Mouse (Mus musculus) midbrain, embryonic 12.5 days (tissue): ENCODE data around the gene Slc51b. TPM values are rescaled to one million over a fixed set of nuclear protein-coding genes. Genes with fewer than 3 reads are reported as not detected.

Experiments
- ATAC-seq: fragments of 200-750 bp; cut with Nextera tagmentation; 2 replicates; pipeline ENCODE4 v1.8.0; 2017; ENCODE audit warnings: low read depth, moderate TSS enrichment, moderate library complexity; ENCODE audit not compliant: low FRiP score
- H3K27ac ChIP-seq: fragments of 300-500 bp; sonication (generic); replicated peaks from 2 replicates; pipeline ENCODE4 v1.5.1; 2016; ENCODE audit warnings: mild to moderate bottlenecking
- H3K27me3 ChIP-seq: fragments of 300-500 bp; sonication (generic); 2 replicates; pipeline ENCODE4 v1.6.1; 2016; ENCODE audit warnings: mild to moderate bottlenecking
- H3K36me3 ChIP-seq: fragments of 300-500 bp; sonication (generic); 2 replicates; pipeline ENCODE4 v1.6.1; 2016
- H3K4me1 ChIP-seq: fragments of 300-500 bp; sonication (generic); 2 replicates; pipeline ENCODE4 v1.6.1; 2016
- H3K4me2 ChIP-seq: fragments of 300-500 bp; sonication (generic); replicated peaks from 2 replicates; pipeline ENCODE4 v1.6.1; 2016; ENCODE audit warnings: mild to moderate bottlenecking, moderate library complexity
- H3K4me3 ChIP-seq: fragments of 300-500 bp; sonication (generic); 2 replicates; pipeline ENCODE4 v1.5.1; 2016; ENCODE audit warnings: mild to moderate bottlenecking
- H3K9ac ChIP-seq: fragments of 300-500 bp; sonication (generic); replicated peaks from 2 replicates; pipeline ENCODE4 v1.6.1; 2016; ENCODE audit warnings: mild to moderate bottlenecking, moderate library complexity
- H3K9me3 ChIP-seq: fragments of 300-500 bp; sonication (generic); 2 replicates; pipeline ENCODE4 v1.6.1; 2016; ENCODE audit warnings: mild to moderate bottlenecking
- WGBS: fragments of 180-500 bp; shearing (Covaris S2); methylation state at CpG from one replicate; pipeline ENCODE4 v1.1.7; 2016; 5-methylcytosine and 5-hydroxymethylcytosine counted together
- polyA plus RNA-seq: library from polyadenylated mRNA; unstranded; fragments of >200 nt; fragmentation: Nextera tagmentation; extraction: Ambion mirVana; gene quantifications from 2 replicates; pipeline ENCODE4 v1.2.1, GENCODE M21; 2016

Gene Slc51b
- polyA plus RNA-seq, 1 experiment from 2014 or later: not detected

DNA sequence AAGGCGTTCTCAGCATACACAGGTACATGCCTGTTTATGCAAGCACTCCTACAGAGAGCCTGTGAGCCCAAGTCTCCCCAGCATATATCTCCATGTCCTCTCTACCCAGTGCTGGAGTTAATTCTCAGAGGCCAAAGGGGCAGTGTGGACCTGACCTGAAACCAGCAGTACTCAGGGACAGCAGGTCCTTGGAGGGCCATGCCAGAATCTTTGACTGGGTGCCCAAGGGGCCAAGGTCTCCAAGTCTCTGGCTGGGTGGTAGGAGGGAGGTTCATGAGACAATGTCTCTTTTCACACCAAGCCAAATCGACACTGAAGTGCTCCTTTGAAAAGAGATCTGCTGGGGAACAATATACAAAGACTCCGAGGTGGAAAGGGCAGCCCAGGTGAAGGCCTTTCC is 14.9 kb downstream of the Slc51b start:
- no peak overlapping the region for H3K4me2 ChIP-seq
- no peak overlapping the region for H3K27ac ChIP-seq
- H3K4me1 ChIP-seq: no peaks in the 10 kb centered on the region
- no peaks in the 10 kb centered on the region for H3K9me3 ChIP-seq
- H3K4me3 ChIP-seq: no peak overlapping the region
- no peaks in the 10 kb centered on the region for H3K27me3 ChIP-seq
- ATAC-seq: no peak
- H3K36me3 ChIP-seq: no peaks in the 10 kb centered on the region
- WGBS: 76% methylated on average over 3 of the region's 3 CpGs
- no peak overlapping the region for H3K9ac ChIP-seq

DNA sequence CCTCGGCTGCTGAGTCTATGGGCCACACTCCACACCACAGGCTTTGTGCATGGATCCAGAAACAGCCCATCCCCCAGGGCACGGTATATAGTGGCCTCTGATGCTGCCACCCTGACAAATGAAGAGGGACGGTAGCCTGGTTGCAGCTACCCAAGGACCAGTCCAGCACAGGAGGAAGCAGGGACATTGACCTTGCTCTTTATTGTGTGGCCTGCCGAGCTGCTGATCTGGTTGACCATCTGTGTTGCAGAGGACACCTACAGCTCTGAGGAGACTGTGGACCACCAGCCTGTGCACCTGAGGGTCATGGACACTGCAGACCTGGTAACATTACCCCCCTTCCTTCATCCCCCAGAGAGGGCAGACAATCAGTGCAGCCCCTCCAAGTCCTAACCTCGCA is 15.4 kb downstream of the Slc51b start:
- H3K9ac ChIP-seq: no peak overlapping the region
- no peak overlapping the region for H3K27ac ChIP-seq
- H3K4me3 ChIP-seq: no peak overlapping the region
- no peak overlapping the region for H3K4me2 ChIP-seq
- no peaks in the 10 kb centered on the region for H3K9me3 ChIP-seq
- no peaks in the 10 kb centered on the region for H3K36me3 ChIP-seq
- 85% methylated on average over 5 of the region's 5 CpGs for WGBS
- no peaks in the 10 kb centered on the region for H3K4me1 ChIP-seq
- no peak for ATAC-seq
- H3K27me3 ChIP-seq: no peaks in the 10 kb centered on the region

DNA sequence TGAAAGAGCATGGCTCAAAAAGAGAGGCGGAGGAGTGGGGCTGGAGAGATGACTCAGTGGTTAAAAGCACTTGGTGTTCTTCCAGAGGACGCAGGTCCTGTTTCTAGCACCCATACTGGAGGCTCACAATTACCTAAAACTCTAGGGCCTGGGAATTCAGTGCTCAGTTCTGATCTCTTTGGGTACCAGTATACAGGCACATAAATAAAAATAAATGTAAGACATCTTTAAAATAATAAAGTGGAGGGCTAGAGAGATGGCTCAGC is 17.6 kb downstream of the Slc51b start:
- H3K36me3 ChIP-seq: no peaks in the 10 kb centered on the region
- no peak for ATAC-seq
- H3K4me3 ChIP-seq: no peak overlapping the region
- H3K9me3 ChIP-seq: no peaks in the 10 kb centered on the region
- no peaks in the 10 kb centered on the region for H3K4me1 ChIP-seq
- 90% methylated on average over 2 of the region's 2 CpGs for WGBS
- H3K27ac ChIP-seq: no peak overlapping the region
- H3K27me3 ChIP-seq: no peaks in the 10 kb centered on the region
- H3K4me2 ChIP-seq: no peak overlapping the region
- no peak overlapping the region for H3K9ac ChIP-seq

DNA sequence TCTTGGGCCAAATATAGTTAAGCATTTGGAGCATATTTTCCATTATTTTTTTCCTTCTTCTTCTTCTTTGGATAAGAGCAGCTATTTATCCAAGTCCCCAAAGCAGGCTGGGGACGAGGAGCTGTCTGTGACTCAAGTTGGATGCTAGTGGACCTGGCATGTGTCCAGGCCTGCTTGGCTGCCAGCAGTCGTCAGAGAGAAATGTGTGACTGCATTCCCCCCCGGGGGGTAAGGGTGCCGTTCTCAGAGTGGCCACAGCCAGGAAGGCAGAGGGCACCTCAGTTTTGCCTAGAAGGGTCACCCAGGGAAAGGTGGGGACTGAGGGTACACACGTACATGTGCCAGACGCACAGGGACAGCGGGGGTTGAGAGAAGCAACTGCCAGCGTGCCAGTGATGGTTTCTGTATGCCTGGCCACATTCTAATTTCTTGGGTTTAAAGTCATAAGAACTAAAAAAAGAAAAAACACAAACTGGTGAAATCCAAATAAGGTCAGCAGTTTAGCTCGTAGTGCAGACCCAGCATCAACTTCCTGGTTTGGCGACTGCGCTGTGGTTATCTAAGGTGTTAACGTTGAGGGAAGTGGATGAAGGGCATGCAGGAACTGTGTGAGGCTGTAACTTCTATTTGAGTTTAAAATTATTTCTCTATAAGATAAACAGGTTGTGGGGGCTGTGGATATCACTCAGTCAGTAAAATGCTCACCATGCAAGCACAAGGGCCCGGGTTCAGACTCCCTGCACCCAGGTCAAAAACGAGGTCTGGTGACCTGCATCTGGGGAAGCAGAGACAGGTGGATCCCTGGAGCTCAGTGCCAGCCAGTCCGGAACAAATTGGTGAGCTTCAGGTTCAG is 18.2 kb downstream of the Slc51b start:
- Histone ChIP-seq H3K9ac (no peak overlapping the region), H3K4me1 (no peaks in the 10 kb centered on the region), H3K9me3 (no peaks in the 10 kb centered on the region), H3K27ac (no peak overlapping the region), H3K27me3 (peaks cover under 1% of the 10 kb centered on the region; the same call in 1 of the 2 replicates), H3K4me3 (no peak overlapping the region), H3K4me2 (no peak overlapping the region), H3K36me3 (no peaks in the 10 kb centered on the region)
- WGBS: 78% methylated on average over 15 of the region's 15 CpGs
- no peak for ATAC-seq

DNA sequence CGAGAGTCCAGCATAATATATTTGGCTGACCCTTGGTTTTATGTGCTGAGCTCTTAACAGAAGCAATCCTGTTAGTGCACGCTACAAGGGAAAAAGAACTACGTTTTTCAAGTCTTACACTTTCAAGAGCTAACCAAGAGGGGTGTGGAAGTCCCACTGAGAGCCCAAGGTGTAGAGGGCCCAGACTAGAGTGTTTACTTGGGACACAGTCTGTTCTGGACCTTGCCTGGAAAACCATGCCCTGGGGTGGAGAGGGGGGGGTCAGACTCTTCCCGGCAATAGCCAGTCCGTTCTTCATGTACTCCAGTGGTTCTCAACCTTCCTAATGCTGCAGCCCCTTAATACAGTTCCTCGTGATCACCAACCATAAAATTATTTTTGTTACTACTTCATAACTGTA is 22.8 kb downstream of the Slc51b start:
- ATAC-seq: no peak
- 89% methylated on average over 6 of the region's 6 CpGs for WGBS
- no peaks in the 10 kb centered on the region for H3K36me3 ChIP-seq
- no peak overlapping the region for H3K9ac ChIP-seq
- no peak overlapping the region for H3K27ac ChIP-seq
- H3K27me3 ChIP-seq: peaks cover 7% of the 10 kb centered on the region
- H3K9me3 ChIP-seq: no peaks in the 10 kb centered on the region
- no peak overlapping the region for H3K4me3 ChIP-seq
- peaks cover 9% of the 10 kb centered on the region for H3K4me1 ChIP-seq
- H3K4me2 ChIP-seq: no peak overlapping the region

DNA sequence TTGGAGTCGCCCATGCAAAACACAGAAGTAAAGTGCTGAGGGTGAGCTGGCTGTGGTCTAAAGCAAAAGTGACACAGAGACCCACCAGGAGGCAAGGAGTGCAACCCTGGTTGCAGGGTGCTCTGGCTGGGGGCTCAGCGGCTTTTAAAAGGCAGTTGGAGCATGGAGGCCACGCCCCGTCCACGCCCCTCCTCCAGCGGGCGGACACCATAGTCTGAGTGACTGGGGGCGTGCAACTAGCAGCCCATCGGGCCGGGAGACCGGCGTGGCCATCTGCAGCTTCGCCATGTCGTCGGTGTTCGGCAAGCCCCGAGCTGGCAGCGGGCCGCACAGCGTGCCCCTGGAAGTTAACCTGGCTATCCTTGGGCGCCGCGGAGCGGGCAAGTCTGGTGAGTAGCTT is 24.5 kb downstream of the Slc51b start, which contains the start of gene Rasl12:
Gene Rasl12 (plus strand): TSS at position 228 of the 400 bp plus-strand sequence.
- under 1% methylated on average over 24 of the region's 24 CpGs for WGBS
- Histone ChIP-seq H3K27me3 (peaks cover 11% of the 10 kb centered on the region), H3K4me2 (peak within 1 kb of the TSS; percentile 75), H3K27ac (no peak within 1 kb of the TSS), H3K4me1 (peaks cover 9% of the 10 kb centered on the region), H3K4me3 (peak within 1 kb of the TSS; percentile 52), H3K36me3 (no peaks in the 10 kb centered on the region), H3K9ac (peak within 1 kb of the TSS; percentile 62), H3K9me3 (no peaks in the 10 kb centered on the region)
- ATAC-seq: peak; percentile 70; the same call in 1 of the 2 replicates

DNA sequence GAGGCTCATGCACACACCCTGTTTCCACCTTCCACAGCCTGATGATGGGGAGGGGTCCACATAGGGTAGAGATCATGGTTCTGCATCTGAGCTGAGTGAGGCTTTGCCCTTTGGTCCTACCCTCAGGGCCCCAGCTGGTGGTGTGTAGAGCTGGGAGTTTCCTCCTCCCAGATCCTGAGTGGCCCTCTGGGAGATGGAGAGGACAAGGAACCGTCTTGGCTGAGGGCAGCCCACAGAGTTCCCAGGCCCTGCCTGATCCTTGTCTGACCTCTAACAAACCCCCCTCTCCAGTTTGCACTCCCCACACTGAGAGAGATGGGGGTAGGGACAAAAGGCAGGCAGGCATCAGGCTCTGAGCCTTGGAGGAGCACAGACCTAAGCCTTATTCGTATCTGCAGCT is 28.4 kb downstream of the Slc51b start:
- Histone ChIP-seq H3K4me2 (no peak overlapping the region), H3K4me1 (peaks cover 17% of the 10 kb centered on the region), H3K36me3 (no peaks in the 10 kb centered on the region), H3K27me3 (peaks cover 48% of the 10 kb centered on the region), H3K4me3 (no peak overlapping the region), H3K9me3 (no peaks in the 10 kb centered on the region), H3K27ac (no peak overlapping the region), H3K9ac (no peak overlapping the region)
- 68% methylated on average over 2 of the region's 2 CpGs for WGBS
- no peak for ATAC-seq

DNA sequence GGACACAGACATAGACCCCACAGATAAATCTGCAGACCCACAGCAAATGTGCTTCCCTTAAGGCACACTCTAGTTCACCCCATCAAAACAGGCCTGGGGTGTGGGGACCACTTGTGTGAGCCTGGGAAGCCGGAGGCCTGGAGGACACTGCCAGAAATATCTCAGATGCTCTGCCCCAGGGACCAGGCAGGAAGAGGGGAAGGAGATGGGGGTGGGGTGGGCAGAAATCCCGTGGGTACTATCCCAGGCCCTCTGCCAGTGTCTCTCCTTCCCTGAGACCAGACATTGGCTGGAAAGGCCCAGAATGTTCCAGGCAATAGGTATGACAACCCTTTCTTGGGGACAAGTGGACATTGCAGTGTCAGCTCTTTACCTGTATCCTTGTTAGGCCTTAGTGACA is 29.1 kb downstream of the Slc51b start:
- ATAC-seq: no peak
- no peak overlapping the region for H3K27ac ChIP-seq
- H3K4me2 ChIP-seq: no peak overlapping the region
- WGBS: 46% methylated on average over 2 of the region's 2 CpGs
- H3K4me3 ChIP-seq: no peak overlapping the region
- H3K9ac ChIP-seq: no peak overlapping the region
- peaks cover 50% of the 10 kb centered on the region for H3K27me3 ChIP-seq
- no peaks in the 10 kb centered on the region for H3K9me3 ChIP-seq
- H3K4me1 ChIP-seq: peaks cover 15% of the 10 kb centered on the region
- H3K36me3 ChIP-seq: no peaks in the 10 kb centered on the region

DNA sequence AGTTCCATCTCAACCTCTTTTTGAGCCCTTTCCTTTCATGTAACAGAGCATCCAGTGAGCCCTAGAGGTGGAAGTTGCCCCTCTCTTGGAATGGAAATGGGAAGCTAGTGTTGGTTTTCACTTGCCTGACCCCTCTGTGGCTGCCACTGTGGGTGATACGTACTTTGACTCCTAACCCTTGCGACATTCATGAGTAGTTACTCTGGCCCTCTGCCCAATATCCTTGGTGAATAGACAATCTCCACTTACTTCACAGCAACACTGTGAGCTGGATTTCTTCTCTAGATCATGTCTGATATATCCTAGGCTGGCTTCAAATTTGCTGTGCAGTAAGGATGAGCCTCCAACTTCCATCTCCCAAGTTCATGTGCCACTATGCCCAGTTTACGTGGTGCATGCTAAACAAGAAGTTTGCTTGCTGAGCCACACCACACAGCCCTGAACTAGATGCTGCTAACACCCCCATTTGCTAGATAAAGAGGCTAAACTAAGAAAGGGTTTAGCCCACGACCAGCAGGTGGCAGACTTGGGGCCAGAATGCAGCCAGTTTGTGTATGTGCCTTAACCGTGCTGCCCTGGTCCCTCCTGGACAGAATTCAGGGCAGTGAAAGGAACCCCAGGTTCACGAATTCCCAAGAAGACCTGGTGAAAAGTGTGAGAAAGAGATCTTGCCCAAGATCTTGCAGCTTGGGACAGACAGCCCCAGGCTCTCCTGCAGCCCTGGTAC is 30.0 kb downstream of the Slc51b start:
- WGBS: 28% methylated on average over 6 of the region's 6 CpGs
- no peak for ATAC-seq

DNA sequence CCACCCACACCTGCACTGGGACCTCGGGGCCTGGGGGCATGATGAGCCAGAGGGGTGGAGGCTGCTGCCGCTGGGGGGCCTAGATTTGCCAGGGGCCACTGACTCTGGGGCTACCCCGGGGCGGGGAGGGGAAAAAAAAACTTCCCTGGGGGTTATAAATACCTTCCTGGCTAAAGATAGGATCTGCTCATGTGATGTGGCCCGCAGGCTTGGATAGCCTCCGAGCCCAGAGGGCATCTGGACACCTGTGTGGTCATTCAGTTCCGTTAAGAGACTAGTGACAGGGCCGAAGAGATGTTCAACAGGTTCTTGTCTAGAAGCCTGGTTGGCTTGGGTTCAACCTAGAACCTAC is 31.2 kb downstream of the Slc51b start, which contains the start of gene Kbtbd13:
Gene Kbtbd13 (minus strand): TSS at position 40 of the 352 bp plus-strand sequence.
- Histone ChIP-seq H3K4me2 (peak within 1 kb of the TSS; percentile 46), H3K9ac (no peak within 1 kb of the TSS), H3K27me3 (peaks cover 55% of the 10 kb centered on the region), H3K9me3 (no peaks in the 10 kb centered on the region), H3K4me3 (peak within 1 kb of the TSS; percentile 42), H3K4me1 (peaks cover 9% of the 10 kb centered on the region), H3K36me3 (no peaks in the 10 kb centered on the region), H3K27ac (no peak within 1 kb of the TSS)
- no peak for ATAC-seq
- WGBS: 45% methylated on average over 7 of the region's 8 CpGs

More for the DNA sequence above, 30.0 kb downstream of the Slc51b start:
- H3K4me2 ChIP-seq: no peak overlapping the region
- no peaks in the 10 kb centered on the region for H3K36me3 ChIP-seq
- peaks cover 50% of the 10 kb centered on the region for H3K27me3 ChIP-seq
- no peak overlapping the region for H3K4me3 ChIP-seq
- H3K27ac ChIP-seq: no peak overlapping the region
- no peaks in the 10 kb centered on the region for H3K9me3 ChIP-seq
- H3K4me1 ChIP-seq: peaks cover 8% of the 10 kb centered on the region
- H3K9ac ChIP-seq: no peak overlapping the region

DNA sequence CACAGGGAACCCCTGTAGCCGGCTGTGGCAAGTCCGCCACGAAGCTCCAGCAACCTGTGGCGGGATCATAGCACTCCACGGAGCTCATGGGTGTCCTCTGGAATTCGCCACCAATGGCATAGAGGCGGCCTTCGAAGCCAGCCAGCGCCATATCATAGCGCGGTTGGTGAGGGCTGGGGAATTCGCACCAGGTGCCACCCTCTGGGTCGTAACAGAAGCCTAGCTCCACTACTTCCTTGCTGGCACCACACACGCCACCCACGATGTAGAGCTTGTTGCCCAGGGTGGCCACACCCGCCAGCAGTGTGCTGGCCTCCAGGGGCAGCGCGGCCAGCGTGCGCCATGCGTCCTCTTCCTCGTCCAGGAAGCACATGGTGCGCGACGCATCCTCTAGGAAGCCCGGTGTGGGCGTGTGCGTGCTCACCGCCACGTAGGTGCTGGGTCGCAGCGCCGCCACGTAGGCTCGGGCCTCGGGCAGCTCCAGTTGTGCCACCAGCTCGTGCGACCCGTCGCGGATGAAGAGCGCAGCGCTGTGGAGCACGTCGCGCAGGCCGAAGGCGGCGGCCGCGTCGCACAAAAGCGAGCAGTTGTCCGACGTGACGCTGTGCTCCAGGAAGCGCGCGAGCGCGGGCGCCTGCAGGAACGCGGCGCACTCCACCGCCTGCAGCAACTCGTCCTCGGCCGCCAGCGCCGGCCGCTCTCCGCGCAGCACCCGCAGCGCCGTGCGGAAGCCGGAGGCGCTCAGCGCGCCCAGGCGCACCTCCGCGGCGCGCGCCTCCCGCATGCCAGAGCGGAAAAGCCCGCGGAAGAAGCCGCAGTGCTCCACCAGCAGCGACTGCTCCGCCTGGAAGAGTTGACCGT is 31.8 kb downstream of the Slc51b start:
- Histone ChIP-seq H3K9ac (no peak overlapping the region), H3K4me3 (peak overlapping the region; percentile 42), H3K4me2 (peak overlapping the region; percentile 46), H3K27ac (no peak overlapping the region), H3K27me3 (peaks cover 55% of the 10 kb centered on the region), H3K36me3 (no peaks in the 10 kb centered on the region), H3K4me1 (peaks cover 14% of the 10 kb centered on the region), H3K9me3 (no peaks in the 10 kb centered on the region)
- no peak for ATAC-seq
- WGBS: 19% methylated on average over 95 of the region's 96 CpGs
